Mouse (Mus musculus) brain, adult 2 months (tissue): Measurements from ENCODE around the gene Spaca3.

Experiments used
- DNase-seq: peaks from one replicate; pipeline ENCODE4 v3.0.0; 2011; ENCODE audit warnings: low read depth, low spot score

Spaca3 gene

GRCm38 (mm10) chr11:80868039-80868438, 9.9 kb downstream of the Spaca3 start:
- no peak for DNase-seq

- peak; percentile 72 for DNase-seq
Observed at GRCm38 (mm10) chr11:80872509-80873474, 14.6 kb downstream of the Spaca3 start.

- peak; percentile 94 for DNase-seq
Observed at GRCm38 (mm10) chr11:80877131-80877651, 19.0 kb downstream of the Spaca3 start.

- DNase-seq = no peak
Observed at GRCm38 (mm10) chr11:80878026-80878425, 19.9 kb downstream of the Spaca3 start.

- peak; percentile 70 for DNase-seq
Observed at GRCm38 (mm10) chr11:80882229-80882810, 24.2 kb downstream of the Spaca3 start.

- DNase-seq = peak; percentile 86
Observed at GRCm38 (mm10) chr11:80884521-80885231, 26.5 kb downstream of the Spaca3 start.

- DNase-seq = peak; percentile 83
Observed at GRCm38 (mm10) chr11:80886365-80886764, 28.2 kb downstream of the Spaca3 start.

- DNase-seq = peak; percentile 88
Observed at GRCm38 (mm10) chr11:80887021-80887420, 28.9 kb downstream of the Spaca3 start.

- no peak for DNase-seq
Observed at GRCm38 (mm10) chr11:80889336-80890063, 31.3 kb downstream of the Spaca3 start.

GRCm38 (mm10) chr11:80895853-80896252, 37.7 kb downstream of the Spaca3 start:
- peak; percentile 75 for DNase-seq

GRCm38 (mm10) chr11:80900555-80900954, 42.4 kb downstream of the Spaca3 start:
- no peak for DNase-seq

GRCm38 (mm10) chr11:80902664-80903063, 44.5 kb downstream of the Spaca3 start:
- no peak for DNase-seq

GRCm38 (mm10) chr11:80903426-80903825, 45.3 kb downstream of the Spaca3 start:
- DNase-seq = no peak

GRCm38 (mm10) chr11:80904559-80904958, 46.4 kb downstream of the Spaca3 start:
- DNase-seq = peak; percentile 18

- DNase-seq = peak; percentile 84
Observed at GRCm38 (mm10) chr11:80906456-80906855, 48.3 kb downstream of the Spaca3 start.

GRCm38 (mm10) chr11:80907820-80908219, 49.7 kb downstream of the Spaca3 start:
- peak; percentile 75 for DNase-seq

GRCm38 (mm10) chr11:80912721-80913120, 54.6 kb downstream of the Spaca3 start:
- DNase-seq = peak; percentile 79

GRCm38 (mm10) chr11:80913408-80914024, 55.4 kb downstream of the Spaca3 start:
- DNase-seq = peak; percentile 42
